Mouse (Mus musculus) spleen, adult 2 months (tissue): ENCODE data around the gene Ubb. TPM values are rescaled to one million over a fixed set of nuclear protein-coding genes. Genes with fewer than 3 reads are reported as not detected.
"Not testable (repeated sequence)": the region's sequence is repeated elsewhere in the genome, so short reads cannot be mapped to it uniquely, and the experiment has no call there.

ENCODE experiments used
- DNase-seq, 2 experiments: peaks; one replicate each; pipeline versions ENCODE4 v3.0.0 to v3.0.0-alpha.2; 2012 to 2021; ENCODE audit warnings: low spot score in 2 of 2, low read depth in 1 of 2
- H3K27ac ChIP-seq: fragments of 200-500 bp; 2 replicates; pipeline ENCODE4 v1.5.1; 2012; ENCODE audit warnings: low read length, inconsistent platforms; ENCODE audit not compliant: insufficient read depth
- H3K27me3 ChIP-seq: fragments of 200-500 bp; 2 replicates; pipeline ENCODE4 v1.6.1; 2012; ENCODE audit warnings: mild to moderate bottlenecking, moderate library complexity, low read length, inconsistent platforms; ENCODE audit not compliant: control insufficient read depth, insufficient read depth
- H3K36me3 ChIP-seq: fragments of 200-500 bp; 2 replicates; pipeline ENCODE4 v1.6.1; 2012; ENCODE audit warnings: mild to moderate bottlenecking, low read length, inconsistent platforms; ENCODE audit not compliant: control insufficient read depth, insufficient read depth
- H3K4me1 ChIP-seq: fragments of 200-500 bp; 2 replicates; pipeline ENCODE4 v1.6.1; 2011; ENCODE audit warnings: inconsistent platforms; ENCODE audit not compliant: control insufficient read depth, insufficient read depth, insufficient read length
- H3K4me3 ChIP-seq: fragments of 200-500 bp; 2 replicates; pipeline ENCODE4 v1.5.1; 2011; ENCODE audit warnings: mild to moderate bottlenecking, inconsistent platforms; ENCODE audit not compliant: insufficient read depth, insufficient read length; ENCODE audit errors: extremely low read depth
- CTCF ChIP-seq: fragments of 200-500 bp; IDR thresholded peaks from 2 replicates; pipeline ENCODE4 v1.5.1; 2011; ENCODE audit warnings: mild to moderate bottlenecking, inconsistent platforms; ENCODE audit not compliant: insufficient read depth, insufficient read length, insufficient replicate concordance; ENCODE audit errors: extremely low read depth
- POLR2A ChIP-seq: fragments of 200-500 bp; IDR thresholded peaks from 2 replicates; pipeline ENCODE4 v1.6.1; 2011; ENCODE audit warnings: low read depth, low read length, inconsistent platforms
- WGBS: fragments of 180-500 bp; shearing (Covaris S2); methylation state at CpG from one replicate; pipeline ENCODE4 v1.1.7; 2018; 5-methylcytosine and 5-hydroxymethylcytosine counted together
- polyA plus RNA-seq: library from polyadenylated mRNA; depleted of rRNA; stranded (reverse); fragments of >200 nt; gene quantifications from 2 replicates; pipeline ENCODE4 v1.2.3, GENCODE M21; 2012; rRNA removed

The Ubb gene
- polyA plus RNA-seq: 1,229 and 1,312 TPM in 2 replicates

DNA sequence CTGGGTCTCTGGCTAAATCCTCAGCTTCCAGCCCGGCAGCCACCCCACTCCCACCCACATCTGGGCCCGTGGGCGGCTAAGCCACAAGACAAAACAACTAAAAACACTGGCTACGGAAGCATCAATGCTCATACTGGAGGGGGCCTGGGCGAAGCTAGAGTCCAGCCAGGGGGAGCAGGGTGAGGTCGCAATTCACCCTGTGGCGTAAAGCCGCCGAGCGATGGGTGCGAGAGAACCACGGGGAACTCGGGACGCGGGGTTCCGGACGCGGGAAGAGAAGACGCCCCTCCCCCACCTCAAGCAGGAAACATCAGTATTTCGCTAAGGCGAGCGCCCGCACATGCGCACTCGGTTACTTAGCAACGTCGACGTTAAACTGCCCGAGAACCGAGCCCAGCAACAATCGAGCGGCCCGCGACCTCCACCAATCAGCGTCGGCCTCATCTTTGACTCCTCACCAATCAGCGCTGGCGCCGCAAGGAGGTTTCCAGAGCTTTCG is at the start of gene Ubb:
TSS of gene Ubb (plus strand) at position 445 of the 499 bp plus-strand sequence.
- TF ChIP-seq POLR2A: peak; percentile 93
- TF ChIP-seq CTCF: no peak
- DNase-seq: peak; percentile 98 to 99
- no peaks in the 10 kb centered on the region for H3K4me1 ChIP-seq
- H3K4me3 ChIP-seq: peak within 1 kb of the TSS; percentile 83
- peaks cover 12% of the 10 kb centered on the region for H3K36me3 ChIP-seq
- under 1% methylated on average over 40 of the region's 40 CpGs for WGBS
- no peaks in the 10 kb centered on the region for H3K27me3 ChIP-seq
- peak within 1 kb of the TSS; percentile 98 for H3K27ac ChIP-seq

DNA sequence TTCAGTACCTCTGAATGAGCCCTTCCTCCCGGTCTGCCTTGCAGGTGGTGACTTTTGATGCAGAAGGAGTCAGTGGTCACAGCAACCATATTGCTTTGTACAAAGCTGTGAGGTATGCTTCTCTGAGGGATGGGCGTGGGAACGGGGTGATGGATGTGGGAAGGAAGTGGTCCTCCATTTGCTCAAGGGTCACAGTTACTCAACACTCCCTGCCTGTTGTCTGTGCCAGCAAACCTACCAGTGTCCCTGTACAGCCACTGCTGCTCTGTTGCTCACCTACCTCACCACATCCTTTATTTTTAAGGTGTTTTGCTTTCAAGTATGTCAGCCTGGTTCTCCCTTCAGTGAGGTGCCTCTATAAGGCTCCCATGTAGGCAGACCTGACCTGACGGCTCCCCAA is 43.3 kb upstream of the Ubb start:
- no peak overlapping the region for H3K27ac ChIP-seq
- no peaks in the 10 kb centered on the region for H3K36me3 ChIP-seq
- no peak overlapping the region for H3K4me3 ChIP-seq
- no peaks in the 10 kb centered on the region for H3K27me3 ChIP-seq
- peak in 1 of 2 experiments; percentile 27 for DNase-seq
- no peak for TF ChIP-seq POLR2A
- TF ChIP-seq CTCF: no peak
- WGBS: 65% methylated on average over 4 of the region's 4 CpGs
- H3K4me1 ChIP-seq: no peaks in the 10 kb centered on the region

GRCm38 (mm10) chr11:62508365-62508764 is 42.6 kb upstream of the Ubb start:
- not testable (repeated sequence) for H3K27ac ChIP-seq, DNase-seq, H3K36me3 ChIP-seq, H3K4me1 ChIP-seq, H3K4me3 ChIP-seq, H3K27me3 ChIP-seq
- 94% methylated on average over 13 of the region's 13 CpGs for WGBS

DNA sequence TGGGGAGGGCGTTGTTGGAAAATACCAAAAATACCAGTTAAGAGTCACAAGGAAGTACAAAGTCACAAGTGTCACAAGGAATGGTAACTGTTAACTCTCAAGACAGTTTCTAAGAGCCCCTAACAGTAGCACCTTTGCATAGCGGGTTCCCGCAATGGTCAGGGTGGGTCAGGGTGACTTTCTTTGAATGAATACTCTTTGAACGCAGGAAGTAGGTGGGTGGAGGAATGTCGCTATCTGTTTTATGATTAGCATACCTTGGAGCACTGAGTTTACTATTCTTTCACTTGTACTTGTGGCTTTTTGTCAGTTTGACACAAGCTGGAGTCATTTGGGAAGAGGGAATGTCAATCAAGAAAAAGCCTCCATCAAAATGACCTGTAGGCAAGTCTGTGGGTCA is 42.2 kb upstream of the Ubb start:
- not testable (repeated sequence) for H3K4me3 ChIP-seq, H3K36me3 ChIP-seq, H3K4me1 ChIP-seq, H3K27me3 ChIP-seq, DNase-seq, H3K27ac ChIP-seq
- WGBS: 86% methylated on average over 5 of the region's 5 CpGs

DNA sequence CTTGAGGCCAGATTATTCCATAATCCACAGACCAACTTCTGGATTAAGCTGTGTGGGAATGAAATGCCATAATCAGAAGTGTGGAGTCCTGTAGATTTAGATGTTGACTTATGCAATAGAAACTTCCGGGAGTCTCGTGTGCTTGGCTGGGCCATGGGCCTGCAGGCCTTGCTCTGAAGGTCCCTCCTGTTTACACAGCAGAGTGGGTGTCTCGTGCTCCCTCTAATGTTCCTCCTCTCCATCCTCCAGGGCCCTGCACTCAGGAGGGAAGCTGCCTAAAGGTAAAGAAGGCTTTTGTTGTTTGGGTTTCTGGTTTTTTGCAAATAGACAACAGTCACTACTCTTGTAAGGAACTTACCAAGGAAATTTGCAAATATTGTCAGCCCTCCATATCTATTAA is 41.4 kb upstream of the Ubb start:
- no peaks in the 10 kb centered on the region for H3K4me1 ChIP-seq
- 99% methylated on average over 3 of the region's 3 CpGs for WGBS

DNA sequence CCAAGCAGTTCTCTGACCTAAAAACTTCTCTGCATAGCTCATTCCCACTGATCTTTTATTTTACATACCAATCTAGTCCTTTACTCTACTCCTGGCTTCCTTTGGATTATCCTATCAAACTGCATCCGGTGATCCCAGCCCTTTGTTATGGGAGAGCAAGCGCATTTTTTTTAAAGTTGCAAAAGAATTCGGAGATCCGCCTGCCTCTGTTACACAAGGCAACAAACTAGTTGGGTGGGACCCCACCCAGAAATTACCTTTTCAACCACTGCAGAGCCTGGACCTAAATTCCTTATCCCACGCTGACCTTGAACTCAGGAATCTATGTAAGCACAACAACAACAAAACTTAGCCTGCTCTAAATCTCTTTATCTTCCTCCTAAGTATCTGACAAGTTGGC is 40.0 kb upstream of the Ubb start:
- Histone ChIP-seq H3K4me3 (no peak overlapping the region), H3K36me3 (no peaks in the 10 kb centered on the region), H3K4me1 (no peaks in the 10 kb centered on the region), H3K27ac (no peak overlapping the region), H3K27me3 (no peaks in the 10 kb centered on the region)
- WGBS: 91% methylated on average over 5 of the region's 5 CpGs
- TF ChIP-seq POLR2A: no peak
- no peak for TF ChIP-seq CTCF
- DNase-seq: no peak

More for the DNA sequence above, 41.4 kb upstream of the Ubb start:
- H3K27ac ChIP-seq: no peak overlapping the region
- H3K36me3 ChIP-seq: no peaks in the 10 kb centered on the region
- TF ChIP-seq POLR2A (no peak), CTCF (no peak)
- H3K27me3 ChIP-seq: no peaks in the 10 kb centered on the region
- no peak overlapping the region for H3K4me3 ChIP-seq
- no peak for DNase-seq

DNA sequence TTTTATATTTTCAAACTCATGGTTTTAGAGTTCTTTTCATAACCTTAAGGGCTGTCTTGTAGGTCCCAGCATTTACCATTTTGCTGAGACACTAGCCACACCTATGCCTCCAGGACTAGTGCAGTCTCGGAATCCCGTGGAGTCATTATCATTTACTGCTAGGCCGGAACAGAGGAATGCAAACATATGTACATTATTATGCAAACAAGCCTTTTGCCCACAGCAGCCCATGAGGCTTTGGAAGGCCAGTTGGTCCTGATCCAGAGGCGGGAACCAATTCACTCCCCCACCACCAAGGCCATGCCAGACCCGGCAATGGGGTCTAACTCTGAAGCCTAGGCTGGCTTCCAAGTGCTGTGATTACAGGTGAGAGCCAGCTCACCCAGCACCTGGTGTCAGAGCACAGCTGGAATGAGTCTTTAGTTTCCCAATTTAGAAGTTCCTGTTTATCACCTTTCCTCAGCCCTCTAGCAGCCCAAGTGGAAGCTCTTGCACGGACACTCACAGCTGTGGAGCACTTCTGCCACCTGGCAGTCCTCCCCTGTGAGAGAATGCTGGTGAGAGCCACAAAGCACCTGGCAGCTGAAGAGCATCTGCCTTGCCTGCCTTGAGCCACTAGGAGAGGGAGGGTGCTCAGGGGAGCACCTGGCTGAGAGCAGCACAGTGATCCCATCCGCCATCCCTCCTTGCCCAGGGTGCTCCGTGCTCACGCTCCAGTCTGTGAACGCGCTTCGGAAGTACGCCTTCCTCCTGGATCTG is 39.3 kb upstream of the Ubb start:
- H3K36me3 ChIP-seq: no peaks in the 10 kb centered on the region
- H3K27ac ChIP-seq: no peak overlapping the region
- H3K4me3 ChIP-seq: no peak overlapping the region
- 90% methylated on average over 13 of the region's 13 CpGs for WGBS
- no peaks in the 10 kb centered on the region for H3K27me3 ChIP-seq
- no peak for DNase-seq
- TF ChIP-seq POLR2A: no peak
- TF ChIP-seq CTCF: no peak
- H3K4me1 ChIP-seq: no peaks in the 10 kb centered on the region
